Mouse (Mus musculus) ES-Bruce4 (cell line): Measurements from ENCODE around the gene Gss. TPM values are rescaled to one million over a fixed set of nuclear protein-coding genes. Genes with fewer than 3 reads are reported as not detected.
A peak's percentile ranks its signal among the peaks of the same experiment; 100 is the strongest.

Experiments used
- H3K27ac ChIP-seq: 2 replicates; pipeline ENCODE4 v1.5.1; 2012; ENCODE audit warnings: low read length, inconsistent platforms; ENCODE audit not compliant: insufficient read depth
- H3K27me3 ChIP-seq: 2 replicates; pipeline ENCODE4 v1.6.1; 2012; ENCODE audit warnings: mild to moderate bottlenecking, low read length, inconsistent platforms; ENCODE audit not compliant: control insufficient read depth, poor library complexity, insufficient read depth, severe bottlenecking
- H3K36me3 ChIP-seq: 2 replicates; pipeline ENCODE4 v1.6.1; 2012; ENCODE audit warnings: inconsistent platforms, mild to moderate bottlenecking, low read length, moderate library complexity; ENCODE audit not compliant: control insufficient read depth, poor library complexity, insufficient read depth, severe bottlenecking
- H3K4me1 ChIP-seq: one replicate; pipeline ENCODE4 v1.8.1; 2011; ENCODE audit warnings: low read length; ENCODE audit not compliant: control insufficient read depth, insufficient read depth
- H3K4me3 ChIP-seq: 2 replicates; pipeline ENCODE4 v1.5.1; 2011; ENCODE audit warnings: low read depth, mild to moderate bottlenecking, low read length
- H3K9ac ChIP-seq: 2 replicates; pipeline ENCODE4 v1.6.1; 2012; ENCODE audit warnings: low read depth, mild to moderate bottlenecking, inconsistent platforms; ENCODE audit not compliant: poor library complexity, severe bottlenecking
- H3K9me3 ChIP-seq: replicated peaks from 2 replicates; pipeline ENCODE4 v1.6.1; 2012; ENCODE audit warnings: mild to moderate bottlenecking, low read length, inconsistent platforms; ENCODE audit not compliant: control insufficient read depth, poor library complexity, insufficient read depth, severe bottlenecking
- CTCF ChIP-seq: IDR thresholded peaks from one replicate; pipeline ENCODE4 v1.8.1; 2011; ENCODE audit warnings: low read depth, low read length
- EP300 ChIP-seq: IDR thresholded peaks from 2 replicates; pipeline ENCODE4 v1.6.1; 2011; ENCODE audit warnings: low read depth, low read length; ENCODE audit not compliant: insufficient read depth
- POLR2A ChIP-seq: IDR thresholded peaks from one replicate; pipeline ENCODE4 v1.8.1; 2011; ENCODE audit warnings: low read length; ENCODE audit not compliant: insufficient read depth
- polyA plus RNA-seq: library from polyadenylated mRNA; stranded (reverse); fragments of >200 nt; gene quantifications from 2 replicates; pipeline ENCODE4 v1.2.4, GENCODE M21; 2011; ENCODE audit warnings: low read depth; ENCODE audit not compliant: missing spikeins, insufficient read depth, insufficient read length

The Gss gene
- polyA plus RNA-seq, 1 experiment = 14.8 TPM

DNA sequence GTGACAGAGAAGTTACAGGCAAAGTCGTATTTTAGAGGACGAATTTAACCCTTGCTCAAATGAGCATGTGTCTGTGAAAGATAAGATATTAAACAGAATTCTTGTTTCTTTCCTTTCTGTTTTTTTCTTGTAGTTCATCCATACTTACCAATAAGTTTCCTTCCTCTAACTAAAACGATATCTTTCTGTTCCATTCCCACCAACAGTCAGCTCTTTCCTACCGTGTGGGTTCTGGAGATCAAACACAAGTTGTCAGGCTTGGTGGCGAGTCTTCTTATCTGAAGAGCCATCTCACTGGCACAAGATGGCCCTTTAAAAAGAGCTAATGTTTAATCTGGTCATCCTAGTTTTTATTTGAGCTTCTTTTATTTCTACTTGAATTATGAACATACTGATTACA, 65.2 kb downstream of the Gss start:
- no peak overlapping the region for H3K4me3 ChIP-seq

DNA sequence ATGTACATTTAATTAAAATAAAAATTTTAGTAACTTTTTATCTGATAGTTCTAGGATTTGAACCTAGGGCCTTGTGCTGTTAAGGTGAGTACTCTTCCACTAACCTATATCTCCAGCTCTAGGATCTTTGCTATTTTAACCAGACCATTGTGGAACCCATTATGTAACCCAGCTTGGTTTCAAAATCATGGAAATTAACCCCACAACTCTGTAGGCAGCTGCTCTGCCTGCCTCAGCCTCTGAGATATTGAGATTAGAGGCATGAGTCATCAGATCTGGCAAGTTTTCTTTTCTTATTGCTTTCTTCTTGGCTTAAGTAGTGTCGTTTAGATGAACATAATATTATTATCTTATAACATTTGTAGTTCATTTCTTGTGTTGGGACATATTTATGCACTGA, 68.2 kb downstream of the Gss start:
- no peaks in the 10 kb centered on the region for H3K36me3 ChIP-seq
- no peaks in the 10 kb centered on the region for H3K9me3 ChIP-seq
- no peak overlapping the region for H3K9ac ChIP-seq
- no peak overlapping the region for H3K4me3 ChIP-seq
- TF ChIP-seq EP300 (no peak), CTCF (no peak), POLR2A (no peak)
- H3K27ac ChIP-seq = no peak overlapping the region
- H3K27me3 ChIP-seq = no peaks in the 10 kb centered on the region
- H3K4me1 ChIP-seq = no peaks in the 10 kb centered on the region

More for the DNA sequence above, 65.2 kb downstream of the Gss start:
- Histone ChIP-seq H3K27ac (no peak overlapping the region), H3K9me3 (no peaks in the 10 kb centered on the region), H3K36me3 (no peaks in the 10 kb centered on the region), H3K9ac (no peak overlapping the region), H3K27me3 (no peaks in the 10 kb centered on the region), H3K4me1 (no peaks in the 10 kb centered on the region)
- TF ChIP-seq POLR2A = no peak
- no peak for TF ChIP-seq CTCF
- TF ChIP-seq EP300 = no peak

DNA sequence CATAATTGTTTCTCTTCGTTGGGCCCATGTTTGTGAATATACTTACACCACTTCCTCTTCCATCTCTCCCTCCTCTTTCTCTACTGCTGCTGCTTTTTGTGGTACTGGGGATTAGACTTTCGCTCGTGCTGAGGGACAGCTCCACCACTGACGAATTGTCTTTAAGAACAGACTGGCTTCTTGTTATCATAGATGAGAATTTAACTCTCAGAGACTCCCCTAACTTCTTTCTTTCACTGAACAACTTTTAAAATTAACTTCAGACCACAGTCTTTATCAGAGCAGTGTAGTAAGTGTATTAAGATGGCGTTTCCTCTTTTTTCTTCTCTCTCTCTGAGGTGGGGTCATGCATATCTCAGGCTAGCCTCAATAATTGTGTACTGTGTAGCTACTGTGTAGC, 68.9 kb downstream of the Gss start:
- TF ChIP-seq CTCF (no peak), POLR2A (no peak), EP300 (no peak)
- no peak overlapping the region for H3K4me3 ChIP-seq
- no peaks in the 10 kb centered on the region for H3K4me1 ChIP-seq
- no peaks in the 10 kb centered on the region for H3K27me3 ChIP-seq
- H3K36me3 ChIP-seq = no peaks in the 10 kb centered on the region
- H3K27ac ChIP-seq = no peak overlapping the region
- H3K9ac ChIP-seq = no peak overlapping the region
- H3K9me3 ChIP-seq = no peaks in the 10 kb centered on the region

DNA sequence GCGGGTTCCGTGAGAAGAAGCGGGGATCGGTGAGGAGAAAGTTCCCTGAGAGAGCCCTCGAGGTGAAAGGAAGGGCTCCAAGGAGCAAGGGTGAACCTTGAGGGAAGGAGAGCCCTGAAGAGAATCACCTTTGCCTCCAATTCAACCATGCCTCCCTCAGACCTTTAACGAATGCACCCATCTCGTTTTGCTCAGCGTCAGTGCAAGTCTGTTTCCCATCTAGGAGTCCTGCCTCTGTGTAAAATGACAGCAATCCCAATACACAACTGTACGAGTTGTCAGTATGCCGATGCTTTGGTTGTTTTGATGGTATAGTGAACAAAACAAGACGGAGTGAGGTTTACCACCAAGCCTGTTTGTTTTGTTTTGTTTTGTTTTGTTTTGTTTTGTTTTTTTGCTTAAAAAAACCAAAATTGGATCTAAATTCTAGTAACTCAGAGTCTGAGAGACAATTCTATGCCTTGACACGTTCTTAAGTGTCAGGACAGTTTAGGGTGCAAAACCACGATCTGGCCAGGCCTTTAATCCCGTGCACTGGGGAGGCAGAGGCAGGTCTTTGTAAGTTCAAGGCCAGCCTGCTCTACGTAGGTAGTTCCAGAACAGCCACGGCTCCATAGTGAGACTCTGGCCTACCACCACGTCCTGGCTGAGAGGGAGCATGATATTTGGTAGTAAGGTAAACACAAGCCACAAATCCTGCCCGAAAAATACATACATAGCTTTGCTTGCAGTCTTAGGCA, 73.9 kb downstream of the Gss start:
- H3K4me3 ChIP-seq = peak overlapping the region; percentile 73
- H3K27me3 ChIP-seq = no peaks in the 10 kb centered on the region
- no peaks in the 10 kb centered on the region for H3K4me1 ChIP-seq
- H3K27ac ChIP-seq = no peak overlapping the region
- H3K36me3 ChIP-seq = no peaks in the 10 kb centered on the region
- peak overlapping the region; percentile 8; the same call in 1 of the 2 replicates for H3K9ac ChIP-seq
- TF ChIP-seq POLR2A (no peak), CTCF (no peak), EP300 (no peak)
- H3K9me3 ChIP-seq = no peaks in the 10 kb centered on the region

DNA sequence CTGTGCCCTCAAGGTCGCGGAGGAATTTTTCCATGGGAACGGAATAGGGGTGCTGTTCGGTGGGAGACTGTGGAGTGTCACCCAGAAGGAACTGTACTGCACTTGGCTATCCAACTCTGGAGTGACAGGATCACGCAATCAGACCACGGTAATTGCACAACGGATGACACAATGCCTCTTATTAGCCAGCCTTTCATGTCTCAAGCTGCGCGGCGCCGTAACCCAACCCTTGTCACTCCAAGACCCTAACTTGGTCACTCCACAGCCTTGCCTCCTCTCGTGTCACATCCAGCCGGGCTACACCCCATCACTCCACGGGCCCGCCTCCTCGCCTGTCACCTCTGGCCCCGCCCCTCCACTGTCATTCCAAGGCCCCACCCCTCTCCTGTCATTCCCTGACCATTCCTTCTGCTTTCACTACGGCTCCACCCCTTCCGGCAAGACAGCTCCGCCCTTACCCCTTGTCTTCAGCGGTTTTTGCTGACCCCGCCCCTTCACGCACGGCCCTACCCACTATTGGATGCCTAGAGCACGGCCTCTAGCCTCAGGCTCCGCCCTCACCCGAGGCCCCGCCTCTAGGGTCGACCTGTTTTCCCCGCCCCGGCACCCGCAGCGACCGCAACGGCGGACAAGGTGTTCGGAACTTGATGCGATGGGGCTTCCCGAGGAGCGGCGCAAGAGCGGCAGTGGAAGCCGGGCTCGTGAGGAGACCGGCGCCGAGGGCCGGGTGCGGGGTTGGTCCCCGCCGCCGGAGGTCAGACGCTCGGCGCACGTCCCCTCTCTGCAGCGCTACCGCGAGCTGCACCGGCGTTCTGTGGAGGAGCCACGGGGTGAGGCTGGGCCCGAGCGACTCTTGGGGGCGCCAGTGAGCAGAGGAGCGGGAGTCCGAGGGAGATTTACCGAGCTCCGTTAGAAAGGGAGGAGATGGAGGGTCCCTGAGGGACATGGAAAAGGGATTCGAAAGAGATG, 74.9 kb downstream of the Gss start, which contains the start of the genes Acss2 and Ggt7:
Gene Acss2 (plus strand): TSS at position 494 of the 969 bp plus-strand sequence.
Gene Ggt7 (minus strand): TSS at position 783 of the 969 bp plus-strand sequence.
- H3K27ac ChIP-seq = no peak within 1 kb of the TSS

More for the DNA sequence above, 74.9 kb downstream of the Gss start, which contains the start of the genes Acss2 and Ggt7:
- Histone ChIP-seq H3K9me3 (no peaks in the 10 kb centered on the region), H3K4me3 (peak within 1 kb of the TSS; percentile 73), H3K9ac (peak within 1 kb of the TSS; percentile 8; the same call in 1 of the 2 replicates), H3K27me3 (no peaks in the 10 kb centered on the region), H3K4me1 (no peaks in the 10 kb centered on the region), H3K36me3 (no peaks in the 10 kb centered on the region)
- TF ChIP-seq POLR2A (no peak), CTCF (peak; percentile 70), EP300 (no peak)
